Mouse (Mus musculus) c-Kit-positive CD71-positive TER-119-positive erythroid progenitor cells, embryonic 14.5 days (primary cell): ENCODE measurements around the gene Cyld.
"Not testable (repeated sequence)": the region's sequence is repeated elsewhere in the genome, so short reads cannot be mapped to it uniquely, and the experiment has no call there.

Source experiments
- DNase-seq: peaks from one replicate; pipeline ENCODE4 v3.0.0-alpha.2; 2013; ENCODE audit warnings: low spot score

The Cyld gene

GRCm38 (mm10) chr8:88696721-88697641, at the start of gene Cyld:
Gene Cyld (plus strand): TSS chr8:88697028.
- peak; percentile 97 for DNase-seq

GRCm38 (mm10) chr8:88648322-88648721, 48.5 kb upstream of the Cyld start:
- DNase-seq: no peak

GRCm38 (mm10) chr8:88650016-88650708, 46.7 kb upstream of the Cyld start:
- DNase-seq: no peak

- not testable (repeated sequence) for DNase-seq
Observed at GRCm38 (mm10) chr8:88651122-88651521, 45.7 kb upstream of the Cyld start.

GRCm38 (mm10) chr8:88655334-88655733, 41.5 kb upstream of the Cyld start:
- no peak for DNase-seq

- no peak for DNase-seq
Observed at GRCm38 (mm10) chr8:88659873-88660272, 37.0 kb upstream of the Cyld start.

GRCm38 (mm10) chr8:88662401-88662821, 34.4 kb upstream of the Cyld start:
- no peak for DNase-seq

- no peak for DNase-seq
Observed at GRCm38 (mm10) chr8:88664121-88664520, 32.7 kb upstream of the Cyld start.

GRCm38 (mm10) chr8:88664947-88665346, 31.9 kb upstream of the Cyld start:
- no peak for DNase-seq

GRCm38 (mm10) chr8:88666435-88666834, 30.4 kb upstream of the Cyld start:
- DNase-seq: no peak

- DNase-seq: no peak
Observed at GRCm38 (mm10) chr8:88668400-88669086, 28.3 kb upstream of the Cyld start.

- DNase-seq: no peak
Observed at GRCm38 (mm10) chr8:88670782-88671181, 26.0 kb upstream of the Cyld start.

- DNase-seq: no peak
Observed at GRCm38 (mm10) chr8:88671575-88671974, 25.3 kb upstream of the Cyld start.

GRCm38 (mm10) chr8:88673859-88674258, 23.0 kb upstream of the Cyld start:
- DNase-seq: no peak

GRCm38 (mm10) chr8:88675372-88676165, 21.3 kb upstream of the Cyld start:
- DNase-seq: no peak

GRCm38 (mm10) chr8:88677071-88677470, 19.8 kb upstream of the Cyld start:
- no peak for DNase-seq

GRCm38 (mm10) chr8:88680566-88680965, 16.3 kb upstream of the Cyld start:
- DNase-seq: no peak

- no peak for DNase-seq
Observed at GRCm38 (mm10) chr8:88681046-88681445, 15.8 kb upstream of the Cyld start.

GRCm38 (mm10) chr8:88683656-88684289, 13.1 kb upstream of the Cyld start:
- DNase-seq: no peak

GRCm38 (mm10) chr8:88686226-88686905, 10.5 kb upstream of the Cyld start:
- no peak for DNase-seq

- no peak for DNase-seq
Observed at GRCm38 (mm10) chr8:88686906-88687235, 10.0 kb upstream of the Cyld start.
